Mouse (Mus musculus) cortical plate, adult 2 months (tissue): Measurements from ENCODE around the gene Ephb2. TPM values are rescaled to one million over a fixed set of nuclear protein-coding genes. Genes with fewer than 3 reads are reported as not detected.
A peak's percentile ranks its signal among the peaks of the same experiment; 100 is the strongest.

Experiments used
- H3K27ac ChIP-seq: fragments of 200-500 bp; 2 replicates; pipeline ENCODE4 v1.5.1; 2012; ENCODE audit warnings: low read length, control low read depth, inconsistent platforms; ENCODE audit not compliant: insufficient read depth
- H3K4me1 ChIP-seq: fragments of 200-500 bp; 2 replicates; pipeline ENCODE4 v1.6.1; 2011; ENCODE audit warnings: low read length; ENCODE audit not compliant: control insufficient read depth, insufficient read depth
- H3K4me3 ChIP-seq: fragments of 200-500 bp; 2 replicates; pipeline ENCODE4 v1.5.1; 2011; ENCODE audit warnings: mild to moderate bottlenecking, low read length, control low read depth; ENCODE audit not compliant: insufficient read depth
- CTCF ChIP-seq: fragments of 200-500 bp; IDR thresholded peaks from 2 replicates; pipeline ENCODE4 v1.5.1; 2011; ENCODE audit warnings: mild to moderate bottlenecking, control low read depth, low read length; ENCODE audit not compliant: insufficient read depth; ENCODE audit errors: extremely low read depth
- POLR2A ChIP-seq: fragments of 200-500 bp; IDR thresholded peaks from 2 replicates; pipeline ENCODE4 v1.6.1; 2011; ENCODE audit warnings: mild to moderate bottlenecking, low read length, control low read depth; ENCODE audit not compliant: insufficient read depth; ENCODE audit errors: extremely low read depth
- polyA plus RNA-seq: library from polyadenylated mRNA; depleted of rRNA; stranded (reverse); fragments of >200 nt; gene quantifications from 2 replicates; pipeline ENCODE4 v1.2.3, GENCODE M21; 2012

Ephb2 gene
- polyA plus RNA-seq, 1 experiment = 17.1 TPM

DNA sequence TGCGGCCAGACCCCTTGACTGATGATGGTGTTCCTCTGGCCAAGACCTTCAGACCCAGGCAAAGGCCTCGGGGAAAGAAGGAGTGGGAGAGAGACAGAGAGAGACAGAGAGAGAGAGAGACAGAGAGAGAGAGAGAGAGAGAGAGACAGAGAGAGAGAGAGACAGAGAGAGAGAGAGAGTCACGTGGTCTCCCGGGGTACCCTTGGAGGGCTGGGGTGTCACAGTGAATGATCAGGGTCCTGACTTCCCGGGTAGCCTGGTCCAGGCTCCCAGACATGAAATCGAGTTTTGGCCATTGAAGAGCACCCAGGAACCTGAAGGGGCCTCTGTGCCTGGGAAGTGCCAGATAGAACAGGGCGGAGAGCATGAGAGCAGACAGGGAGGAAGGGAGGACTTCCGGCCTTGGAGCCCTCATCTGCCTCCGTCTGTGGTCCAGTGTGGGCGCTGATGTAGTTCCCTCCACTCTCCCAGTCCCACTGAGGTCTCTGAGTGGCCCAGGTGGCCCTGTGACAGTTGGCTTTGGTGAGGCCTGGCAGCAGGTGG is 182.0 kb downstream of the Ephb2 start:
- TF ChIP-seq CTCF (no peak), POLR2A (no peak)
- H3K4me1 ChIP-seq = no peaks in the 10 kb centered on the region
- no peak overlapping the region for H3K4me3 ChIP-seq
- no peak overlapping the region for H3K27ac ChIP-seq

DNA sequence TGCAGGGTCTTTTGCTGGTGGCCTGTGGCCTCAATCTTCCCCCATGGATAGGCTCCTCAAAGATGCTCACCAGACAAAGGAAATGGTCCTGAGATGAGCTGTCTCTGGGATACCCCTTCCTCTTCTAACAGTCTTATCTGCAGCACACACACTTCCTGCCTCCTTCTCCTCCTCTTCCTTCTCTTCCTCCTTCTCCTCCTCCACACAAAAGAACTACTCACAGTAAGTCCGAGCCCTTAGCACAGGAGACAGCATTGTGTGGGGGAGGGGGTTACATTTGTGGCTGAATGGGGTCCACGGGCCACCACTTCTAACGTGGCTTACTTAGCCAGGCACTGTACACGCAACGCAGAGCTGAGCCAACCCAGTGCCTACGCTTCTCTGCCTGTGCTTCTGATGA is 182.8 kb downstream of the Ephb2 start:
- no peak overlapping the region for H3K27ac ChIP-seq

DNA sequence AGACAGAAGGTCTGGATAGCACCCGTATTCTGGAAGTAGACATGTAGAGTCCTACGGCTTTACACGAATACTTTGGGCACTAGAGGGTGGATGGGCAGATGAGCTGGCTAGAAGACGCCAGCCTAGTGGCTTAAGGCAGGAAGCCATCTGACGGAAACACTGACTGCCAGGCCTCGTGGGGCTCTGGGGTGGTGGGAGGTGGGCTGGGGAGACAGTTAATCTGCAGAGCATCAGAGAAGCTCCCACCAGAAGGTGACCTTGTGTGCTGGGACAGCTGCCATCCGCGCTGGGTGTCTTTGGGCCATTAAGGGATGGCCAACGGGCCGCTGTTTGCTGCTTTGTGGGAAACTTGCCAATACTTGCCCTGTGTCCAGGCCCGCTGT is 183.3 kb downstream of the Ephb2 start:
- Histone ChIP-seq H3K4me1 (no peaks in the 10 kb centered on the region), H3K27ac (no peak overlapping the region)
- TF ChIP-seq CTCF (no peak), POLR2A (no peak)

More for the DNA sequence above, 182.8 kb downstream of the Ephb2 start:
- Histone ChIP-seq H3K4me1 (no peaks in the 10 kb centered on the region), H3K4me3 (no peak overlapping the region)
- TF ChIP-seq CTCF (no peak), POLR2A (no peak)

DNA sequence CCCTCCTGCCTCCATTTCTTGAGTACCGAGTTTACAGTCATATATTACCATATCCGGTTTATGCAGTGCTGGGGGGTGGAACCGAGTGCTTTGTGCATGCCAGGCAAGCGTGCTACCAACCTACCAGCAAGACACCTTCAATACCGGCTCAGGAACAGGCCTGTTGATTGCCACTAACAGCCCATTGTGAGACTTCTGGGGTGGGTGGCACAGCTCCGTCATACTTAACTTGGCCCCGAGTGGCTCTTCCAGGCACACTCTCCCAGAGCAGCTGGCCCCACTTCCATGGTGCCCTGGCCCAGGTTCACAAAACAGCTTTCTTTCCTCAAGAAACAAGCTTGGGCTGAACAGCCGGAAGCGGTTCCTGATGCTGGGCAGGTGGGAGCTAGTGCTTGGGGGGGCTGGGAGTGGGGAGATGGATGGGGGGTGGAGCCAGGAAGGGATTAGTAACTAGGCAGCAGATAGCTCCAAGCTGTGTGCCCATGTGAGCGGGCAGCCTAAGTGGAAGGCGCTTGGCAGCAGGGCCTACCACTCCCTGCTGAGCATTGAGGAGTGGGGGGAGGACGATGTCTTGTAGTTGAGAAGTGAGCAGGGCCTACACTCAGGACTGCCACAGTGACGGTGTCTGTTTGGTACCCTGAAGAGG is 183.8 kb downstream of the Ephb2 start:
- TF ChIP-seq CTCF = no peak
- no peak for TF ChIP-seq POLR2A
- H3K4me3 ChIP-seq = no peak overlapping the region

More for the DNA sequence above, 183.3 kb downstream of the Ephb2 start:
- H3K4me3 ChIP-seq = no peak overlapping the region

DNA sequence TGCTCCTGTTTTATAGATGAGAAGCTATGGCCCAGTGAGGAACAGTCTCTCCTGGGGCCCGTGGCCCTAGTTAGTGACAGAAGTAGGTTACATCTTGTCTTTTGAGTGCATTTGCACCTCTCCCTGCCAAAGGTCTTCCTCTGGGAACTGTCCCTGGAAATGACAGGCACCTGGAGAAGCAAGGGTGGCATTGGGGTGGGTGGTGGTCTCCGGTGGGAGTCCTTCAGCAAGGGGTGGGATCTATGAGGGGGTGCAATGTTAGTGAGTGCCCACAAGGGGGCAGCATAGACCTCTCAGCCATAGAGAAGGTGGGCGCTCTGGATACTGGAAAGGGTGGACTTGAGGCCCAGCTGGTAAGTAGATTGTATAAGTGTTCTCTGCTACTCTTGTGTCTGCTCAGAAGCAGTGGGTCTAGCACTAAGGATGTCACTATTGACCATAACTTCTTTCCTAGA is 184.4 kb downstream of the Ephb2 start:
- Histone ChIP-seq H3K27ac (no peak overlapping the region), H3K4me3 (no peak overlapping the region), H3K4me1 (no peaks in the 10 kb centered on the region)
- TF ChIP-seq POLR2A = no peak
- peak; percentile 72 for TF ChIP-seq CTCF

More for the DNA sequence above, 183.8 kb downstream of the Ephb2 start:
- no peaks in the 10 kb centered on the region for H3K4me1 ChIP-seq
- H3K27ac ChIP-seq = no peak overlapping the region

DNA sequence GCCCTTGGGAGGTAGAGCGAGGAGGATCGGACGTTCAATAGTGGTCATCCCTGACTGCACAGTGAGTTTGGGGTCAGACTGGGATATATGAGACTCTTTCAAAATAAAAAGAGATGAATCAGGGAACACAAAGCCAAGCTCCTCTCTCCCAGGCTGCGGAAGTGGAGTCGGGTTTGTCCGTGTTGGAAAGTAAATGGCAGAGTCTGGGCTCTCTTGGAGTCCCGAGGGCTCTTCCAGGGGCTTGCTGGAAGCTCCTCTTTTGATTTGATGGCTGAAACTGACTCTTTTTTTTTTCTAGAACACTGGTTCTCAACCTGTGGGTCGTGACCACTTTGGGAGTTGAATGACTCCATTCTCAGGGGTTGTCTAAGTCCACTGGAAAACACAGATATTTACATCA is 185.5 kb downstream of the Ephb2 start:
- no peak overlapping the region for H3K4me3 ChIP-seq
- TF ChIP-seq POLR2A = no peak
- TF ChIP-seq CTCF = no peak
- H3K4me1 ChIP-seq = no peaks in the 10 kb centered on the region
- H3K27ac ChIP-seq = no peak overlapping the region

DNA sequence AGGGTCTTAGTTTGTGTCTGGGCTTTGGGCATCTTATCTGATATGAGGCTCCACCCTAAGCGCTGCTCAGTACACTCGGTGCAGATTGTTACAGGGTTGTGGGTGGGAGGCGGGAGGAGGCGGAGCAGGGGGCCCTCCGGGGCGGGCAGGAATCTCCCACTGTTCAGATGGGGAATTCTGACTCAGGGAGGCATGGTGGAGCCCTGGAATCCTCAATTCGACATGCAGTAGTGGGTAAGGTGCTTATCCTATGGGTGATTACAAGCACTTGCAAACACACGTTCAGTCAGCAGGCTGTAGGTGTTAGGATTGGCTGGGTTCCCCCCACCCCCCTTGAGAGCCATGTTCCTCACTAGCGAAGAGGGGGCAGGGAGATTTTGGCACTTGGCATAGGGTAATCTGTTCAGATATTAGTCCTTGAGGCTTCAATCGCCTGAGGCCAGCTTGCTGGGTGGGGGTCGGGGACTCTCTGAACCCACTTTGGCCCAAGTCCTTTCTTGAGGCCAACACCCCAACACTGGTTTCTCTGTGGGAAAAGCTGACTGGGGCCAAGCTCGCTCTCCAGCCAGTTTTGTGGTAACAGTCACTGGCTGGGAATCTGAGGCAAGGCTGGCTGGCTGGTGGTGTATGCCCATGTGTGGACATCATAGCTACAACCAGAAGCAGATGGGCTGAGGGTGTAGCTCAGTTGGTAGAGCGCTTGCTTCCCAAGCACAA is 186.2 kb downstream of the Ephb2 start:
- no peak overlapping the region for H3K27ac ChIP-seq
- H3K4me1 ChIP-seq = no peaks in the 10 kb centered on the region
- H3K4me3 ChIP-seq = no peak overlapping the region
- TF ChIP-seq CTCF = no peak
- no peak for TF ChIP-seq POLR2A

DNA sequence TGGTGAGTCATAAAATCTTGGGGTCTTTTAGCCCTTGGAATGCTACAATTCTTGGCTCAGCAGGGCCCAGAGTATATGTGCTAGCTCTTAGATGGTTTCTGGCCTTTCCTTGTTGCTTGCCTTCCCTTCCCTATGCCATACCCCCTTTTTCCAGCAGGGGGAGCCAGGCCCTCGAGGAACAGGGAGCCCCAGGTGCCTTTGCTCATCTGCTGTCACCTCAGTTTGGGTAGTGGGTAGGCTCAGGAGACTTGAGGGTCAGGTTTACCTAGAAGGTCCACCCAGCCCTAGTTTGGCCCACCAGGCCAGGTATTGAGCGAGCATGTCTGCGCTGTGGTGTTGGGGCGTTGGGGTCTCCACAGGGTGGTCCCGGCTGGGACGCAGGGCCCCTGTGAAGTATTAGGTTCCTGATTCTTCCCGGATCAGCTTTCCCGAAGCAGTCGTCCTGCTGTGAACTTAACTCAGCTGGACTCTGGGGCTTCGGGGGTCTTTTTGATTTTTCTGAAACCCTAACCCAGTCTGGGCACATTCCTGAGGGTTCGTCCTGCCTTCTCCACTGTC is 186.8 kb downstream of the Ephb2 start:
- Histone ChIP-seq H3K4me3 (no peak overlapping the region), H3K27ac (no peak overlapping the region), H3K4me1 (no peaks in the 10 kb centered on the region)
- peak; percentile 95 for TF ChIP-seq CTCF
- TF ChIP-seq POLR2A = no peak

DNA sequence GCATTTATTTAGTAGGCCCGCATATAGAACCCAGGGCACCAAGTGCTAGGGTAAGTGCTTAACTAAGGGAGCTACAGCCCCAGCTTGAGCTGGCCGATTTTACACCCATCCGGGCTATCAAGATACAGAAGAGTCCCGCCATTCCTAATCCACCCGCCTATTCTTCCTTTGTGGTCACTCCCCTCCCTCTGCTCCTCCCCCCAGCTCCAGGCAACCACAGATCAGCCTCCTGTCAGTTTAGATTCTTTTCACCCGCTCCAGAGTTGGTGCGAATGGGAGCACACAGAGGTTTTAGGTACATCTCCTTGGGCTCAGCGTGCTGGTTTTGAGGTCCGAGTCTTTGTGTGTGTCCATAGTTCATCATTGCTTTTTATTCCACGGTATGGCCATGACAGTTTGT is 196.9 kb downstream of the Ephb2 start:
- no peak overlapping the region for H3K4me3 ChIP-seq

More for the DNA sequence above, 196.9 kb downstream of the Ephb2 start:
- TF ChIP-seq POLR2A = no peak
- no peak for TF ChIP-seq CTCF
- Histone ChIP-seq H3K27ac (no peak overlapping the region), H3K4me1 (no peaks in the 10 kb centered on the region)
